Mouse (Mus musculus) frontal cortex, postnatal 25 days (tissue): ENCODE results near the gene Ube2e1.
A peak's percentile ranks its signal among the peaks of the same experiment; 100 is the strongest.
"Not testable (repeated sequence)": the region's sequence is repeated elsewhere in the genome, so short reads cannot be mapped to it uniquely, and the experiment has no call there.

Source experiments
- DNase-seq, 2 experiments: peaks; one replicate each; pipeline ENCODE4 v3.0.0; 2022; ENCODE audit warnings: low spot score in 2 of 2

Gene Ube2e1

GRCm38 (mm10) chr14:18326968-18327672 lies 4.5 kb downstream of the Ube2e1 start:
- no peak for DNase-seq

GRCm38 (mm10) chr14:18317457-18318411 lies 13.9 kb downstream of the Ube2e1 start:
- DNase-seq: no peak

- DNase-seq: no peak
Measured at GRCm38 (mm10) chr14:18304165-18304564, 27.5 kb downstream of the Ube2e1 start.

GRCm38 (mm10) chr14:18303262-18303661 lies 28.4 kb downstream of the Ube2e1 start:
- peak; percentile 38 to 45 for DNase-seq

- DNase-seq: no peak
Measured at GRCm38 (mm10) chr14:18302750-18303149, 28.9 kb downstream of the Ube2e1 start.

GRCm38 (mm10) chr14:18301591-18301990 lies 30.1 kb downstream of the Ube2e1 start:
- no peak for DNase-seq

GRCm38 (mm10) chr14:18300676-18301075 lies 31.0 kb downstream of the Ube2e1 start:
- DNase-seq: no peak

- DNase-seq: no peak
Measured at GRCm38 (mm10) chr14:18298874-18299273, 32.8 kb downstream of the Ube2e1 start.

- no peak for DNase-seq
Measured at GRCm38 (mm10) chr14:18297441-18297840, 34.2 kb downstream of the Ube2e1 start.

GRCm38 (mm10) chr14:18292578-18292977 lies 39.1 kb downstream of the Ube2e1 start:
- no peak for DNase-seq

- no peak for DNase-seq
Measured at GRCm38 (mm10) chr14:18292111-18292510, 39.5 kb downstream of the Ube2e1 start.

- no peak for DNase-seq
Measured at GRCm38 (mm10) chr14:18287391-18287790, 44.3 kb downstream of the Ube2e1 start.

- no peak for DNase-seq
Measured at GRCm38 (mm10) chr14:18286441-18286840, 45.2 kb downstream of the Ube2e1 start.

GRCm38 (mm10) chr14:18285476-18285875 lies 46.2 kb downstream of the Ube2e1 start:
- no peak for DNase-seq

- no peak for DNase-seq
Measured at GRCm38 (mm10) chr14:18284581-18284980, 47.1 kb downstream of the Ube2e1 start.

- DNase-seq: no peak
Measured at GRCm38 (mm10) chr14:18280375-18280774, 51.3 kb downstream of the Ube2e1 start.

- DNase-seq: no peak
Measured at GRCm38 (mm10) chr14:18274526-18274925, 57.1 kb downstream of the Ube2e1 start.

- no peak for DNase-seq
Measured at GRCm38 (mm10) chr14:18271666-18272065, 60.0 kb downstream of the Ube2e1 start.

GRCm38 (mm10) chr14:18270529-18271441 lies 60.9 kb downstream of the Ube2e1 start, which contains the start of the genes Nkiras1 and Rpl15:
Gene Nkiras1 (plus strand): TSS chr14:18271136.
Gene Rpl15 (minus strand): TSS chr14:18271391.
- peak; percentile 92 to 98 for DNase-seq

GRCm38 (mm10) chr14:18269947-18270528 lies 61.6 kb downstream of the Ube2e1 start:
- DNase-seq: not testable (repeated sequence)

- no peak for DNase-seq
Measured at GRCm38 (mm10) chr14:18263427-18263826, 68.2 kb downstream of the Ube2e1 start.
